Mouse (Mus musculus) mammary gland, adult 2 months (tissue): ENCODE measurements around the gene Vrk2. TPM values are rescaled to one million over a fixed set of nuclear protein-coding genes. Genes with fewer than 3 reads are reported as not detected.

Experiments used
- polyA plus RNA-seq: library from polyadenylated mRNA; depleted of rRNA; stranded (reverse); fragments of >200 nt; gene quantifications from 2 replicates; pipeline ENCODE4 v1.2.3, GENCODE M21; 2012; ENCODE audit warnings: low replicate concordance; rRNA removed

Gene Vrk2
- polyA plus RNA-seq, result 2.4 and 3.0 TPM in 2 replicates

DNA sequence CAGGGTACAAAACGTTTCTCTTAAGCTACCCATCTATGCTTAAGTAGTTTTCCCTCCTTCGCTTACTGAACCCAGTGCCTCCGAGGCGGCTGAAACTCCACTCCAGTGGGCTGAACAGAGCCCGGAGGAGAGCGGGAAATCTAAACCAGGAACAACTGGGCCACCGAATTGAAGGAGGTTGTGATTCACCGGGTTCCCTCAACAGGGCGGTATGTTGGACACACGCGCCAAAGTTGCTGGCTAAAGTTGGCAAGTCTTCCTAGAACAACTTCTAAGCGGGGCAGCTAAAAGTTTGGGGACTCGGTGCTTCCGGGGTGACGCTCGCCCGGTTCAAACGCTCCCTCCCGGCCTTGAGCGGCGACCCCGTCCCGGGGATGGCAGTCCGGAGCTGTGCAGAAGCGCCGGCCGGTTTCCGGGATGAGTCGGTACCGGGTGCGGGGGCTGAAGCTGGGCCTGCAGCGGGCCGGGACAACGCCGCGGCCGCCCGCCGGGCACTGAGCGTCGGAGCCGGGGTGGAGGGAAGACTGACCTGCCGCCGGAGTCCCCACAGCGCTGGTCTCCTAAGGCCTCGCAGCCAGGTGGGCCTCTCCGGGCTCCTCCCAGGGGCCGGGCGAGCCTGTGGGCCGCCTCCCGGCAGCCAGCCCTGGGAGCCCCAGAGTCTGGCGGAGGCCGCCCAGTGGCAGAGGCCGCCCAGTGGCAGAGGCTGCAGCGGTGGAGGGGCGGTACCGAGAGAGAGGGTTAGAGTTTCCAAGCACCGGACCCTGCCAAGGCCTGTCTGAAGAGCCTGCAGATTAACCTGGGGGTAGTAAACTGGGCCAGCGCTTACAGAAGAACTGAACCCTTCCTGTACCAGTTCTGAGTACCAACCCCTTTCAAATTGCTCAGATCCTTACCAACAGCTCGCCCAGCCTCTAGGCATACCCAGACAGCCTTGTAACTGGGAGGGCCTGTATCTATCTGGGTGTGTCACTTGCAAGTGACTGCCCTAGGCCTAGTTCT, at the start of gene Vrk2, which contains the start of gene Gm6899:
TSS of gene Vrk2 (minus strand) at position 939 of the 999 bp plus-strand sequence.
TSS of gene Gm6899 (plus strand) at position 181 of the 999 bp plus-strand sequence.

Other genes with a start within 250 kb of the Vrk2 start
- 0.96 and 2.7 TPM in 2 replicates for gene Fancl, start 207.9 kb downstream of the Vrk2 start, polyA plus RNA-seq
- not detected in 2 replicates for gene Gm6899, start 758 bp downstream of the Vrk2 start, polyA plus RNA-seq